ENCODE assay signal across 9 mouse cellular contexts in genomic region chr8:64205321-64206023, GRCm38 (mm10). TPM values are rescaled to one million over a fixed set of nuclear protein-coding genes. Genes with fewer than 3 reads are reported as not detected.
DNase-seq lines count a peak whose midpoint lies in the region; ATAC-seq lines count a peak whose summit lies in the region.
"Had no signal": no experiment of that assay in that cellular context is flagged by ENCODE, and none has a peak within 500 bp of the region (broad histone marks: within the 10 kb centered on the region; RNA-seq: fewer than 3 reads in every experiment).

No protein-coding gene starts in this region.

- DNase-seq in layer of hippocampus, postnatal 14 days (ENCODE audit: low spot score in 2 of 2): peak; percentile 6 to 24
- DNase-seq in layer of hippocampus, adult 8-10 months (ENCODE audit: low spot score in 2 of 2): no peak
- peak; percentile 85 to 86 for DNase-seq in cerebellum, postnatal 25 days
- peak; percentile 5 for DNase-seq in gastrocnemius, adult 18-20 months (ENCODE audit: low spot score)
- DNase-seq in midbrain, embryonic 14.5 days: peak; percentile 81
- DNase-seq in testis, postnatal 10 days (ENCODE audit: low spot score): peak; percentile 52

- H3K9ac ChIP-seq in hindbrain, embryonic 15.5 days: peak overlapping the region; percentile 78
- peak overlapping the region; percentile 77 for H3K9ac ChIP-seq in limb, embryonic 13.5 days
- peak overlapping the region; percentile 72 for H3K9ac ChIP-seq in midbrain, embryonic 14.5 days (replicated peaks; ENCODE audit: low read length)

- H3K4me1 ChIP-seq in hindbrain, embryonic 15.5 days (replicated peaks): peaks cover 24% of the 10 kb centered on the region
- H3K4me1 ChIP-seq in limb, embryonic 13.5 days: peaks cover 18% of the 10 kb centered on the region
- H3K4me1 ChIP-seq in midbrain, embryonic 14.5 days (ENCODE audit: control insufficient read depth, insufficient read depth, low read length): peaks cover 7% of the 10 kb centered on the region; the same call in 1 of the 2 replicates

- H3K4me2 ChIP-seq in hindbrain, embryonic 15.5 days: peak overlapping the region; percentile 99
- peak overlapping the region; percentile 90 for H3K4me2 ChIP-seq in limb, embryonic 13.5 days (replicated peaks)
- peak overlapping the region; percentile 98 for H3K4me2 ChIP-seq in midbrain, embryonic 14.5 days (ENCODE audit: low read length)

- no peaks in the 10 kb centered on the region for H3K9me3 ChIP-seq in hindbrain, embryonic 15.5 days
- H3K9me3 ChIP-seq in limb, embryonic 13.5 days: no peaks in the 10 kb centered on the region
- H3K9me3 ChIP-seq in midbrain, embryonic 14.5 days (ENCODE audit: control insufficient read depth, low read length): no peaks in the 10 kb centered on the region

- whole genome bisulfite sequencing in hindbrain, embryonic 15.5 days: 0% methylated on average over 61 of the region's 61 CpGs
- under 1% methylated on average over 58 of the region's 61 CpGs for WGBS in limb, embryonic 13.5 days
- WGBS in midbrain, embryonic 14.5 days: under 1% methylated on average over 50 of the region's 61 CpGs

- peak overlapping the region; percentile 68 for H3K27ac ChIP-seq in hindbrain, embryonic 15.5 days (replicated peaks)
- peak overlapping the region; percentile 48; the same call in 1 of the 2 replicates for H3K27ac ChIP-seq in limb, embryonic 13.5 days
- H3K27ac ChIP-seq in midbrain, embryonic 14.5 days (replicated peaks; ENCODE audit: low read depth, low read length): peak overlapping the region; percentile 45

- ATAC-seq in hindbrain, embryonic 15.5 days (ENCODE audit: low FRiP score, low read depth): peak; percentile 83
- peak; percentile 48 for ATAC-seq in limb, embryonic 13.5 days (ENCODE audit: low FRiP score, low read depth)
- ATAC-seq in midbrain, embryonic 14.5 days (ENCODE audit: low FRiP score, low TSS enrichment): peak; percentile 71

- no peaks in the 10 kb centered on the region for H3K36me3 ChIP-seq in hindbrain, embryonic 15.5 days
- H3K36me3 ChIP-seq in limb, embryonic 13.5 days: no peaks in the 10 kb centered on the region
- H3K36me3 ChIP-seq in midbrain, embryonic 14.5 days (ENCODE audit: control insufficient read depth, insufficient read depth, low read length): no peaks in the 10 kb centered on the region

- H3K27me3 ChIP-seq in hindbrain, embryonic 15.5 days: peaks cover 10% of the 10 kb centered on the region
- peaks cover 34% of the 10 kb centered on the region for H3K27me3 ChIP-seq in limb, embryonic 13.5 days
- H3K27me3 ChIP-seq in midbrain, embryonic 14.5 days (ENCODE audit: control insufficient read depth, insufficient read depth, low read length): peaks cover 14% of the 10 kb centered on the region; the same call in 1 of the 2 replicates
- H3K27me3 ChIP-seq: CH12.LX had no signal

- peak overlapping the region; percentile 85 for H3K4me3 ChIP-seq in hindbrain, embryonic 15.5 days
- peak overlapping the region; percentile 64 for H3K4me3 ChIP-seq in limb, embryonic 13.5 days
- H3K4me3 ChIP-seq in midbrain, embryonic 14.5 days (replicated peaks; ENCODE audit: low read depth, low read length): peak overlapping the region; percentile 70

RNA-seq across cellular contexts. Expression of gene Tll1, which starts 0.6 kb away (rescaled TPM):
- total RNA-seq in layer of hippocampus, postnatal 14 days (2021): 1 to 10 TPM; 6.3 to 7.6 TPM
- 1 to 10 TPM; 2.8 to 3.7 (median 3.3) TPM for total RNA-seq in layer of hippocampus, adult 8-10 months (2022)
- total RNA-seq in gastrocnemius, adult 18-20 months (2021): under 1 TPM; 0.40 to 0.43 TPM
- polyA plus RNA-seq in hindbrain, embryonic 15.5 days (2015; fragmentation: Nextera tagmentation; extraction: Ambion mirVana): 3.2 and 4.4 TPM in 2 replicates
- 4.5 and 4.6 TPM in 2 replicates for polyA plus RNA-seq in limb, embryonic 13.5 days (2015; fragmentation: Nextera tagmentation; extraction: Ambion mirVana)
- polyA plus RNA-seq in midbrain, embryonic 14.5 days (2014; fragmentation: Nextera tagmentation; extraction: Ambion mirVana): 3.6 and 4.2 TPM in 2 replicates
- total RNA-seq: CH12.LX had no signal

Comparison
In these comparisons a context has a peak if more than half of its experiments do, and no peak if none do; other contexts are left out.
1. DNase-seq: peak in layer of hippocampus, postnatal 14 days (2 of 2), cerebellum, postnatal 25 days (2 of 2), gastrocnemius, adult 18-20 months (single experiment), midbrain, embryonic 14.5 days (single experiment) and testis, postnatal 10 days (single experiment); none in layer of hippocampus, adult 8-10 months (0 of 2).
2. Peak in every context shown above with its lines, with median percentiles within 50 percentile points of each other: ATAC-seq, H3K27ac ChIP-seq, H3K4me2 ChIP-seq, H3K4me3 ChIP-seq and H3K9ac ChIP-seq.